Mouse (Mus musculus): ENCODE measurements around the gene Hoxd9.

GRCm38 (mm10) chr2:74731799-74732512, 34.4 kb downstream of the Hoxd9 start:
- TF ChIP-seq CTCF (IDR thresholded peaks at IDR 0.05 in 2 of 3, conservative IDR thresholded peaks at IDR 0.05 in 1 of 3; ENCODE audit: control insufficient read depth in 1 of 3, insufficient read depth in 1 of 3, low read depth in 2 of 3, low read length in 3 of 3, poor library complexity in 1 of 3, severe bottlenecking in 1 of 3) (no peak), EP300 (IDR thresholded peaks at IDR 0.05; ENCODE audit: low read depth in 1 of 2, low read length in 2 of 2) (no peak), ZC3H11A (IDR thresholded peaks at IDR 0.05; ENCODE audit: low read depth, low read length) (no peak), MEF2A (IDR thresholded peaks at IDR 0.05; ENCODE audit: extremely low read depth, insufficient replicate concordance, low read depth, low read length, poor library complexity, severe bottlenecking) (no peak), POLR2A (IDR thresholded peaks at IDR 0.05; ENCODE audit: control insufficient read depth in 1 of 2, insufficient read depth in 1 of 2, low read depth in 1 of 2, low read length in 2 of 2, poor library complexity in 1 of 2) (no peak), USF1 (IDR thresholded peaks at IDR 0.05; ENCODE audit: low read depth, low read length) (no peak), MAX (IDR thresholded peaks at IDR 0.05; ENCODE audit: low read length) (no peak), POLR2AphosphoS5 (IDR thresholded peaks at IDR 0.05; ENCODE audit: borderline replicate concordance, low read depth, low read length) (no peak), NELFE (IDR thresholded peaks at IDR 0.05; ENCODE audit: low read depth, low read length) (no peak), TCF12 (IDR thresholded peaks at IDR 0.05; ENCODE audit: low read depth, low read length) (no peak), MXI1 (IDR thresholded peaks at IDR 0.05; ENCODE audit: low read depth, low read length) (no peak), HCFC1 (IDR thresholded peaks at IDR 0.05; ENCODE audit: low read depth, low read length) (no peak)
